Mouse (Mus musculus): ENCODE measurements at regions not wholly inside any gene's neighbourhood (a gene's known extent, or its start where the extent isn't known, plus 50 kb on each side); places are given as distances from the start of the nearest gene placed in this dataset.

DNA sequence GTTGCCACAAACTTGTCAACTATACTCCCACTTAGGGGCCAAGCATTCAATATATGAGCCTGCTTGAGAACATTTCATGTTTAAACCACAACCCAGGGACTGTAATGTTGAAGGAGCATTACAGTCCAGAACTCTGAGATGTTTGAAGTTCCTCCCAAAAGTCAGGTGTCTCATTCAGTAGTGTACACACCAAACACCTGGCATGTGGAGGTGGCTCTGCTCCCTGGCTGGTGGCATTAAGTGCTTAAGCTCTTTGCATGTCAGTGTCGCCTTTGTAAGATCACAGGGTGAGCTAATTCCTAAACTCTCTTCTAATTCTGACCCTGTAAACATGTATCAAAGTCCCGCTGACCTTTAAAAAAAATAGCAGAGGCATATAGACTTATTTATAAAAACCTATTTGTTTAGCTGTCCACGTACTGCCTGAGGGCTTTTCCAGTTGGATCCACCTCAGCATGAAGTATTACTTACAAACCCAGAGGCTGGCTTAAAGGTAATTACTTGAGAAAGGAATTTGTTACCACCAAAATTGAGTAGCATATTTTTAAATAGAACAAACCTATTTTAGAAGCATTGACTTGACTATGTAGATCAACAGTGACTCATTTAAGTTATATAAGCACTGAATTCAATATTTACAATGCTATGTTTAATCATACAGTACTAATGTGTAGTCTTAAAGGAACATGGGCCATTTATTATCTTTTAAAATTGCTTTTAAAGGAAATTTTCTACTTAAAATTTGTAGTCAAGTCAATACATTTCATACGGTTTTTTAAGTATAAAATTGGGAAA, 276.3 kb upstream of the Fermt1 start:
- no peak for DNase-seq (ENCODE audit: low spot score in 2 of 2)

DNA sequence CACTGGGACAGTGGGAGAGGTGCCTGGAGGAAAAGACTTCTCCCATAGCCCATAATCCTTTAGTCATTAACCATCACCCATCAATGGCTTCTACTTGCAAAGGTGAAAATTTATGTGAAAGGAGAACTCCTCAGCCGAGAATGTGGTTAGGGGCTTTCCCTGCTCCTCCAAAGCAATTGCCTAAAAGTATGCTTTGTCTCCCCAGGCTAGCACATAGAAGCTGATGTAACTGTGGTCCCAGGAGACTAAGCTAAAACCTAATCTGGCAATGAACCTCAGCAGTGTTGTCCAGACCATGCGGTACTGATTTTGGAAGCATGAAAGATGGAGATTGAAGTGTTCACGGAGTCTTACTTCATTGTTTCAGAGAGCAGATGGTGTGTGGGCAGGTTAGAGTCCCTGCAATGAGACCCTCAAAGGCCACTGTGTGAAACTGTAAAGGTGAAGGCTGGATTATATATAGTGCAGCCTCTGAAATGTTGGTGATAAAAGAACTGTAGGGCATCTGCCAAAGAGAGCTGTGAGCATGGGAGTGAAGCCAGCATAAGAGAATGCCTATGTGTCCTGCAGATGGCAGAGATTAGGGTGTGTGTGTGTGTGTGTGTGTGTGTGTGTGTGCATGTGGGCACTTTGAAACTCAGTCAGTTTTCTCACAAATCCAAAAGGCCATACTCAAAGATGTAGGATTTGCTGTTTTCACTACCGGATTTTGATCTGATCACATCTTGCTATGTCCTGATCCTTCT, 289.6 kb upstream of the Fermt1 start:
- no peak for DNase-seq (ENCODE audit: low spot score in 2 of 2)

DNA sequence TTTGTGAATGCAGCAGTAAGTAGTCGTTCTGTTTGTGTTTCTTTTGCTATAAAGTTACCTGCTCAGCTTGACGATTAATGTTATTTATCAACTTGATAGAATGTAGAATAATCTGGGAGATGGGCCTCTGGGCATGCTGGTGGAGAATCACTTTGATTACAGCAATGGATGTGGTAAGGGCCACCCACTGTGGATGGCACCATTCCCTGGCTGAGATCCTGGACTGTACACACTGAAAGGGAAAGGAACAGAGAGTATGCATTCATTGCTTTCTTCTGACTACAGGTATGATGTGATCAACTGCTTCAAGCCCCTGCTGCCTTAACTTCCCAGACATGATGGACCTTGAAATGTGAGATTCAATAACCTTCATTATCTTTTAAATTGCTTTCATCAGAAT, 299.8 kb upstream of the Bmp2 start:
- no peak for DNase-seq (ENCODE audit: low spot score in 2 of 2)

DNA sequence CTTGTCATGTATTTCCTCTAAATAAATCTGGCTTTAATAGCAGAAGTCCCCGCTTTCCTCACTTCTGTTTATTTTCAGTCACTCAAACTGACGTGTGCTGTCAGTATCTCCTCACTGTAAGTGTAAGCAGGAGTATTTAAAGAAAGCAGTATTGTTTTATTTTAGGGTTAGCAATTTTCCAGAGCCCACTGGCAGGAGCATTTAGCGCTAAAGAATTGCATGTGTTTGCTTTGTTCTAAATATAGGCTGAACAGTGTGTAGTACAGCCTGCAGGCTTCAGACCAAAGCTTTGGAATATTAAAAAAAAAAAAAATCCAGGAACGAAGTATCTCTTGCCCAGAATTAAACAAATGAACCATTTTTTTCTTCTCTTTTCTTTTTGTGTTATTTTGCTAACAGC, 277.5 kb upstream of the Bmp2 start:
- no peak for DNase-seq (ENCODE audit: low spot score in 2 of 2)

DNA sequence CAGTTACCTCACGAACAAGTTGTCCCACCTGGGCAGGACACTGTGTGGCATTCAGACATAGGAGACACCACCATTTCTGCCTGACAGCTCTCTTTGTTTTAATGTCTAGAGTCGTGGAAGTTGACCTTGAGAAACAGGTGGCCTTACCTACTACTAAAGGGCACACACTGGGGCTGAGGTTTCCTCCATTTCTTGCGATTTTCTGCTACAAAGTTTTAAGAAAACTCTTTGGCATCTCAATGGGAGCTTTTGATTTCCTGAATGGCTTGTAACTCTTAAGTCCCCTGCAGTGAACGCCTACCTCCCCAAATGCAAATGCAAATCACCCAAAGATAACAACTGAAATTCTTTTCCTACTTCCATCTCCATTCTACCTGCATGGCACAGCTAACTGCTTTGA, 273.4 kb upstream of the Bmp2 start:
- DNase-seq (ENCODE audit: low spot score in 2 of 2) = no peak

DNA sequence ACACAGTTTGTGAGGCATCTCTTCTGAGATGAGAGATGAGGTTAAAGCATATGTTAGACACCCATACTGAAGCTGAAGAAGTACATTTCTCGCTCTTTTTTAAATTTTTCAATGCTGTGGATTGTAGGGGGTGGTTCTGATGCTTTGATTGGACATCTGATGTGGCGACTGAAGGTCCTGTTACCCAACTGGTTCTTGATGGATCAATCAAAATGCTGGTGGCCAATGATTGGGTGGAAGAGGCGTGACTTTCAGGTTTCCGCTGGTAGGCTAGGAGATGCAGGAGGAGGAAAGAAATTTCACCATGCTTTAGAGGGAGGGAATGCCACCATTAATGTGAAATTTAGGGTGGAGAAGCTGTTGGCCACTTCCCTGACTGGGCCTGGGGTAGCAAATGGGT, 272.7 kb upstream of the Bmp2 start:
- DNase-seq (ENCODE audit: low spot score in 2 of 2) = no peak

DNA sequence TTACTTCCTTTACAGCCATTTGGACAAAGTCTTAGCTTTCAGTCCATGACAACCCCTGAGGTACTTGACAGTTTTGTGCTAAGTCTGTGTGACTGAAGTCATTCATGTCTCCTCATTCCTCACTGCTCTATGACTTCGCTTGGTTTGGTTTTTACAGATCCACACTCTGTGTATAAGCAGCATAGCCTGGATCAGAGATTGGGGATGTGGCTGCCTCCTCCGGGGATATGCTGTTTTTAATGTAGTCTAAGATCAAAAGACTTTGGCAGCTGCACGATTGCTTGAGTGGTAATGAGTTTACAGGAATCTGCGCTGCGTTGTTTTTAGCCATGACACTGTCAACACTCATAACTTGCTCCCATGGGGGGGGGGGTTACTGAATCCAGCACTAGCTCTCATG, 269.3 kb upstream of the Bmp2 start:
- no peak for DNase-seq (ENCODE audit: low spot score in 2 of 2)

DNA sequence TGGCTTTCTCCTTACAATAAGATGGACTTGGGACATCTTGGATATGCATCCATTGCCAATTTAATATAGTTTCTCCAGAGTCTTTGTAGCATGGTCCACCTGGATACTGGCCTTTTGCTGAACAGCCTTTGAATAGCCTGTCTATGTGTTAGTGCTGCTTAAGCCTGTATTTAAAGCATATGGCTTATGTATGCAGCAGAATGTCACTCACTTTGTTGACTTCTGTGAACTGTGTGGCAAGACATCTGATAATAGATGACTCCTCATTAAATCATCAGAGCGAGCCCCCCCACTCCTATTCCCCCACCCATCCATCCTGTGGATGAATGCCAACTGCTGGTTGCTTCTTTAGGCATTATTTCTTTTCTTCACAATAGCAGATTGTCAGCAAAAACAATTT, 268.2 kb upstream of the Bmp2 start:
- DNase-seq (ENCODE audit: low spot score in 2 of 2) = no peak

DNA sequence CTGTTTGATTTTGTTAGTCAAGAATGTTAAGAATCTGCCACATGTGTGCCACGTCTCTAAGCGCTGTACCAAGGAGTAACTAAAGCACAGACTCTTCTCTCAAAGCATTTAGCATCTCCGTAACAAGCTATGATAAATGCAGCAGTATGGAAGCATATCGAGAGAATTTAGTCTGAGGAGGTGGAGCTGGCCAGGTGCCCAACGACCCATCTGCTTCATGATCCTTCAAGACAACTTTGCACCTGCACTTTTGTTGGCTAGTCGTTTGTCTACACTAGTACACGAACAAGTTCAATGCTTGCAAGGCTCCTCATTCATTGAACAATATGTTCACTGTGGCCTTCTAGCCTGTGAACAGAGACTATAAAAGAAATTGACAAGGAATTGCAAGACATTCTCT, 257.8 kb upstream of the Bmp2 start:
- no peak for DNase-seq (ENCODE audit: low spot score in 2 of 2)

DNA sequence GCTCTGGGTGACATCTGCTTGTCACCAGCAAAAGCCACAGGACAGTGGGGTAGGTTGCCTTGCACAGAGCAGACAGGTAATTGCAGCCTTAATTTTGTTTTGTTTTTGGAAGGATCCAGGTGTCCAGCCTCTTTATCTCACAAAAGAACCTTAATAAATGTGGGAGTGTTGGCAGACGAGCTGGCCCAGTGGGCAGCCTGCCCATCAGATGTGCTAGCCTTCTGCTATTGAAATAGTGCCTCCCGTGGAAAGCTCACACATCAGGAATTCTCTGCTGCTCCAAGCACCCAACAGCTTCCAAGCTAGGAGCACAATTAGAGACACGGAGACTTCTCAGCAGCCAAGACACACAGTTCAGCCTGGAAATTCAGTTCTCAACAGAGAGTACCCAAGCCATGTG, 246.0 kb upstream of the Bmp2 start:
- no peak for DNase-seq (ENCODE audit: low spot score in 2 of 2)

DNA sequence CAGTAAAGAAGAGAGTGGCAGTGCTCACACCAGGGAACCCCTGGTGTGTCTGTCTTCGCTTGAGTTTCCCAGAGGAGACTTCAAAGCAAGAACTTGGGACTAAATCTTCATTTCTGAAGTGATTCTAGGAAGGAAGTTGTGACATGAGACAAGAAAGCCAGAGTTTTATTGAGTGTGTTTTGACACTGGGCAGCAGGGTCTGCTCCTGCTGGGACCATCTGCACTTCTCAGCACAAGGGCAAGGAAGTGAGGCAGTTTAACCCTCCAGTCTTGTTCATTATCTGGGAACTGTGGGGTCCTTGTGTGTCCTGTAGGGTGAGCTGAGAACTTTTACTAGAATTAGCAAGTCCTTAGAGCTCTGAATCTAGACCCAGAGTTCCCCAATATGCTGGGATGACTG, 241.0 kb upstream of the Bmp2 start:
- DNase-seq (ENCODE audit: low spot score in 2 of 2) = no peak

DNA sequence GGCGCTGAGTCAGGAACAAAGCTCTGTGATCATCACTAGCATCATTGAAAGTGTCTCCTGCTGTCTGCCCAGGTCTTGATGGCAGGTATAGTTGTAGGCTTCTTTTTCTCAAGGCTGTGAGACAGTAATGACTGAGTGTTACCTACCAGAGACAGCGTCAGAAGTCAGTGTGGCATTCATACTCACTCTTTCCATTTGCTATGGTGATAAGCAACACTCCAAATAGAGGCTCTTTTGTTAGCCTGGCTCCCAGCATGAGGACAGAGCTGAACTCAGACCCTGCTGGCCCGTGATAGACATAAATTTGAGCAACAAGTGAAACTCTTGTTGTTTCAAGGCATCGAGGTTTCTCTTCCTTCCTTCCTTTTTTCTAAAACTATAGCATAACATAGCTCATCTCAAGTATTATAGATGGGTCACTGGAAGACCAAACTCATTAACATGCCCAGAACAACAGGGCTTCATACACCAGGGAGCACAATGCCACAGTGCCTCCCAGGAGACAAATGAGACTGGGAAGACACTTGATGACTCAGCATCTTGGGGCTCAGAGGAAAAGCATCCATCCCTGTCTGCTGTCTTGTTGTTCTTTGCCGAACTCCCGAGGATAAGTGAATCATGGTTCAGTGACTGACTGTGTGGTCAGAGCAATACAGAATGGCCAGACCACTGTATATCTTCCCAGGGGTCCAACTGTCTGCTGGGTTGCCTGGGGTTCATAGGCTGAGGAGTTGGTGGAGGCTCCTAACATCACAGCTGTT, 225.5 kb upstream of the Bmp2 start:
- no peak for DNase-seq (ENCODE audit: low spot score in 2 of 2)

DNA sequence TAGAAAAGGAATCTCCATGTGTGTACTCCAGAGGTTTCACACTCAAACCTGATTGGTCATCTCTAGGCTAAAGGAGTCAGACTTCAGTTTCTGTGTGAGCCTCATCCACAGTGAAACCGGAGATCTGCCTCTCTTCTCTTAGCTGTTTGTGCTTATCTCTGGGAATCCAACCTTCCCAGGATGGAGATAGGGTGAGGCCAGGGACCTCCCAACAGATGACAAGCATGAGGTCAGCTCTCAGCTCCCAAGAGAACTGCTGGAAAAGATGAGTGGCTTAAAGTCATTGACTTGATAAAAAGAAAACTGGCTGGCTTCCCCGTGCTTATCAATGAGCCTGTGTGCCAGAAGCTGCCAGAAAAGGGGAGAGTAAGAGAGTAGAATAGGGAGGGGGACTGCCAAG, 224.3 kb upstream of the Bmp2 start:
- DNase-seq (ENCODE audit: low spot score in 2 of 2) = no peak

DNA sequence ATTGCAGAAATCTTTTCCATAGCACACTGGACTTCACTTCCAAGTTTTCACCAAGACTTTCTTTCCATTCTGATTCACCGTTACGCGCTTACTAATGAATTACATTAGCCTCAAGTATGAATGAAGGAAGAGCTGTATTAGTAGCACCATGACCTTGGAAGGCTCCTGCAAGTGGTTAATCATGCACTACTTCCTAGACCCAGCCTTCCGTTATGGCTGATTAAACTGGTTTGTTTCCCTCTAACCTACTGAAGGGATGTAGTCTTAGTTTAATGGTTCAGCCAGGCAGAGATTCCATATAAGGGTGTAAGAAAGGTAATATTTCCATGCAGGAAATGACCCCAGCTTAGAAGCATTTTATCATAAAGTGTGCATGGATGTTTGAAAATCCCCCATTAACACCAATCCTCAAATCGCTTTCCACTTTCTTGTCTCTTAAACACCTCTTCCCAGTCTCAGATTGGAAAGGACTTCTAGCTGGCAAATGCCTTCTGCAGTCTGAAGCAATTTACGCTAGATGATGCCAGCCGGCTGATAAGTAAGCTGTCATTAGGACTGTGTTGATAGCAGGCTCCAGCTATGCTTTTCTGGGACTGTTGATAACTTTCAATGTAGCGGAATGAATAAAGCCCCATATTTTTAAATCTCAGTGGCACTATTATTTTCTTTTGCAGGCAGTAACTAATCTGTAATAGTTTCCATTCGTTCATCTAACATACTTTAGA, 215.6 kb upstream of the Bmp2 start:
- DNase-seq (ENCODE audit: low spot score in 2 of 2) = no peak

DNA sequence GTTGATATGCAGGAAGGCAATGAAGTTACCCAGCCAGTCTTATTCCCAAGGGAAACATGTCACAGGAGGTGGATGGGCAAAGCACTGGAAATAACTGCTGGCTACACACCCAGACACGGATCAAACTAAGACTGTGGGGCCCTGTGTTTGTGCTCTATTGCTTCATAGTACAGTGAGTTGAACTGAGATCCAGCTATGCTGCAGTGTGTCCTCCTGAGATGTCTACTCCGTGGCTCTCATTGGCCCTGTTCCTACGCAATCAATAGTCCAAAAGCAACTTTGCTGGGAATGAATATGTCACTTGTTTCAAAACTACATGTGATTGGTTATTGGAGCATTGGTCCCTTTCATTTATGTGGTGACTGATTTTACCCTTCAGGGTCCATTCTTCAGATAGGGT, 213.8 kb upstream of the Bmp2 start:
- no peak for DNase-seq (ENCODE audit: low spot score in 2 of 2)

DNA sequence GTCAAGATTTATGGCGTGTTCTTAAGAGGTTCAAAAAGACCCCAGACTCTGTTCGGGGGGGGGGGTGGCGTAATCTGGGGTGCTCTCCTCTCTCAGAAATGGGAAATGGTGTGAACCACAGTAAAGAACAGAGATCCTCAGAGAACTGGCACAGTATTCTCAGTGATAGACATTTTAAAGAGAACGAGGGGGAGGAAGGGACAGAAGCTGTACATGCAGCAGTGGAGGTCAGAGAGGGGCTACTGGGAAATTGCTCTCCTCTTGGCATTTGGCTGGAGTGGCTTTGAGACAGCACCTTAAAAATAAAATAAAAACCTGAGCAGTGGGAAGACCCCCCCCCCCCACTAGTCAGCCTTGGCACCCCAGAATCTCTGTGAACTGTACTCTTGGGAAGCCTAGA, 210.6 kb upstream of the Bmp2 start:
- DNase-seq (ENCODE audit: low spot score in 2 of 2) = no peak

DNA sequence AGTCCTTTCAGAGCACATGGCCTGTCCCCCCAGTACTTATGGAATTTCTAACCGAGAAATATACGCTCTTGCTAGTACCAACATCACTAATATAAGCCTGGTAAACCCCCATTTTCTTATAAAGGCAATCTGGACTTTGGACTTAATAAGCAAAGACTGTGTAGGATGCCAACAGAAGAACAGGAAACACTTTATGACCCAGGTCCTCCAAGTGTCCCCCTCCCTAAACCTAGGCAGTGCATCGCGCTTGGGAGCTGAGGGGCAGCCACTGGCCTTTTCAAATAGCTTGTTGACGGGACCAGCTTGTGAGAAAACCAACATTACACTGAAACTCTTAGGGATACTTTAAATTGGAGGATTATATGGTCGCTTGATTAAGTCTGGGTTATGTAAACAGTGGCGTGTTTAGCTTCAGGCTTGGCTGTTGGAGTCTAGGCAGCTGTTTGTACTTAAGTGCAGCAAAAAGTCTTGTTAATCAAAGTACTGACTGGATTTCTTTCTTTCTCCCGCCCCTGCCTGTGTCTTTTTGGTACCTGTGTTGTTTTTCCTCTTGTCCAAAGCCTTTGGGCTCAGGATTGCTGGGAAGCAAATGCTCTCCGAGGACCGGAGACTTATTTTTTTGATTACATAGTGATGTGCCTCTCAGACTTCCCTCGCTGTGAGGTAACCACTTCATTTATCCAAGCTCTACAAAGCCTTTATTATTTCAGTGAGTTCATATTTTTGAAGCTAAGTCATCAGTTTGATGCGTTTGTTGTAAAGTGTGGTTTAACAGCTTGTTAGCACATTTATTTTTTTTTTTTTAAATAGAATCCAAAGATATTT, 205.8 kb upstream of the Bmp2 start:
- no peak for DNase-seq (ENCODE audit: low spot score in 2 of 2)

DNA sequence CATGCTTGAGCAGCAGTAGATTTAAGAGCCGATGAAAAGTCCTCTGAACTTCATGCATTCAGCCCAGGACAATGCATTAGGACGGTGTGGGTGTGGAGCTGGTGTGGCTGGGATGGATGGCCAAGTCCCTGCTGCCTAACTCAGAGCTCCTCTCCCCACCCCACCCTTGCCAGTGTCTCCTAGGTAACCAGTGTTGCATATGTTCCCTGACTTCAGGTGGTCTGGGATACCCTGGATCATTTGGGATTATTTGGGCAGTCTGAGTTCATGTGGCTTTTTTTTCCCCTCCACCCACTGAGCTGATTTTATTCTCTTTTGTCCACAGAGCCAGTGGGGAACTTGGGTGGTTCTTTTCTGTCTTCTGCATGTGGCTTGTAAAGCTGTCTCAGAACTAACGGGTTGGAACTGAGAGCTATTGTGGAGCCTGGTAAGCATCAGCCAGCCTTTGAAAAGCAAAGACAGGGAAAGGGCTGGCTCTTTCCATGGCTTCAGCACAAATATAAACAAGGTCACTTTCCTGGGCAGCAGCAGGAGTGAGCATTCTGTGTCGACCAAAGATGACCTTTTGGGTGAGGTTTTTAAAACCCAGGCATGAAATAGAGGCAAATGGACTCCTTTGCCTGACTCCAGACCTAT, 205.1 kb upstream of the Bmp2 start:
- no peak for DNase-seq (ENCODE audit: low spot score in 2 of 2)

DNA sequence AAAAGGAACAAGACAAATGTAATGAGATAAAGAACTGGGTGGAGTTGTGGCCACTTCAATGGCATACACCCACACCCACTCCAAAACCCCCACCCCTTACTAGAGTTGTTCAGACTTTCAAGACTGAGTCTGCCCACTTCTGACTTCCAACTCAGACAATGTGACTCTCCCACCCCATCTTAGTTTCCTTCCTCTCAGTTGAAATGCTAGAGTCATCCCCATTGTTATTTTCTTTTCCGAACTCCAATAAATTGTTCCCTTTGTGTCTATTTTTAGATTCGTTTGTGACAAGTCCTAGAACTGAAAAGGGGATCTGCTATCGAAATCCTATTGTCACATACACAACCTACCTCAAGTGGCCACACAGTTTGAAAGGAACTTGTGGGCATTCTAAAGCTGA, 200.7 kb upstream of the Bmp2 start:
- no peak for DNase-seq (ENCODE audit: low spot score in 2 of 2)

DNA sequence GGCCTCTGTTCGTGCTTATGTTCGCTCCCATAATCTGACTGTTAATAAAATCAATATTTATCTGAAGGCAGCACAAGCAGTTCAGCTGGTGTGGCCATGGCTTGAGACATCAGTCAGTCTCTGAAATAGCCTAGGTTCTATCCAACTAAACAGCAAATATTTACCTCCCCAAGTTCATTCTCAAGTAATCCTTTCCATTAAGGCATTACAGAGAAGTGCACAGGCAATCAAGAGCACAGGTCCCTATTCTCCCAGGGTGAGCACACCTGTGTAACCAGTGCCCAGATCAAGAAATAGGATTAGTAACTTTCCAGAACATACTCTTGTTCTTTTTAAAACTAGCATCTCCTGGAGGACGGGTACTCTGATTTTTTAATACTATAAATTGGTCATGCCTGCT, 199.2 kb upstream of the Bmp2 start:
- no peak for DNase-seq (ENCODE audit: low spot score in 2 of 2)
